8 mouse cellular contexts compared by ENCODE assay signal in the genomic region with DNA sequence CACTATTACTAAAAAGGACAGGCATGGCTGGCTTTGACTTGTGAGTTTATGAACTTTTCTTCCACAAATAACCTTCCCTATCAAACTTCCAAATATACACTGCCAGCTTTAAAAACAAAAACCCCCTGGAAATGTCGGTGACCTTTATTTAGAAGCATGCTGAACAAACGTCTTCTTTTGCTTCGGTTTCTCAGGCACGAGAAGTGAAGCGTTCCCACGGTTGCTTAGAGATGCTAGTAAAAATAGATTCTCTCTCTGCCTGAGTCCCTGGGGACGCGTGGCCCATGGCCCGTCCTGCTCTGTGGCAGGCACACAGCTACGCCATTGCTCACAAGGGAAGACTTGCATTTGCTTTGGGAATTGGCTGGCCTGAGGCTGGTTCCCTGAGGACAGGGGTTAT. TPM values are rescaled to one million over a fixed set of nuclear protein-coding genes. Genes with fewer than 3 reads are reported as not detected.
DNase-seq lines count a peak whose midpoint lies in the region; ATAC-seq and TF ChIP-seq lines count a peak whose summit lies in the region.

No protein-coding gene starts in this region.

- no peak overlapping the region for H3K9ac ChIP-seq in heart, postnatal 0 days (replicated peaks; ENCODE audit: low read depth, low read length)

- peak overlapping the region; percentile 32; the same call in 1 of the 2 replicates for H3K27ac ChIP-seq in forebrain, embryonic 10.5 days
- peak overlapping the region; percentile 49 for H3K27ac ChIP-seq in heart, postnatal 0 days (ENCODE audit: low read depth)
- peak overlapping the region; percentile 88 for H3K27ac ChIP-seq in olfactory bulb, adult 2 months (ENCODE audit: insufficient read depth, low read depth, low read length)

- no peaks in the 10 kb centered on the region for H3K27me3 ChIP-seq in forebrain, embryonic 10.5 days (ENCODE audit: poor library complexity, severe bottlenecking)
- H3K27me3 ChIP-seq in heart, postnatal 0 days (ENCODE audit: control insufficient read depth, insufficient read depth, low read length) = no peaks in the 10 kb centered on the region

- H3K4me2 ChIP-seq in heart, postnatal 0 days (ENCODE audit: low read depth, low read length) = peak overlapping the region; percentile 16; the same call in 1 of the 2 replicates

- WGBS in forebrain, embryonic 10.5 days = 69% methylated on average over 10 of the region's 10 CpGs
- 4% methylated on average over 10 of the region's 10 CpGs for WGBS in heart, postnatal 0 days
- 7% methylated on average over 10 of the region's 10 CpGs for WGBS in olfactory bulb, adult 2 months

- H3K4me3 ChIP-seq in forebrain, embryonic 10.5 days = no peak overlapping the region
- H3K4me3 ChIP-seq in heart, postnatal 0 days (ENCODE audit: low read depth, low read length) = no peak overlapping the region
- no peak overlapping the region for H3K4me3 ChIP-seq in olfactory bulb, adult 2 months (ENCODE audit: insufficient read depth, low read depth, low read length)

- TF ChIP-seq EP300 in heart, postnatal 0 days (IDR thresholded peaks at IDR 0.05; ENCODE audit: low read depth) = peak; percentile 51; the same call in 1 of the 2 replicates

- H3K4me1 ChIP-seq in forebrain, embryonic 10.5 days = peaks cover 50% of the 10 kb centered on the region
- peaks cover 34% of the 10 kb centered on the region; the same call in 1 of the 2 replicates for H3K4me1 ChIP-seq in heart, postnatal 0 days (ENCODE audit: control insufficient read depth, insufficient read depth)
- peaks cover 26% of the 10 kb centered on the region for H3K4me1 ChIP-seq in olfactory bulb, adult 2 months (ENCODE audit: control insufficient read depth, insufficient read depth, low read length)

- H3K36me3 ChIP-seq in forebrain, embryonic 10.5 days (replicated peaks) = no peaks in the 10 kb centered on the region
- no peaks in the 10 kb centered on the region for H3K36me3 ChIP-seq in heart, postnatal 0 days (replicated peaks; ENCODE audit: control insufficient read depth, insufficient read depth, low read length)

- peak; percentile 73 for ATAC-seq in heart, postnatal 0 days (ENCODE audit: insufficient read depth, low read depth)

- no peak for TF ChIP-seq POLR2A in olfactory bulb, adult 2 months (IDR thresholded peaks at IDR 0.05; ENCODE audit: insufficient read depth, low read depth, low read length)

- peaks cover 4% of the 10 kb centered on the region; the same call in 1 of the 2 replicates for H3K9me3 ChIP-seq in forebrain, embryonic 10.5 days
- H3K9me3 ChIP-seq in heart, postnatal 0 days (replicated peaks; ENCODE audit: control insufficient read depth, low read length) = no peaks in the 10 kb centered on the region

- TF ChIP-seq CTCF in heart, postnatal 0 days (IDR thresholded peaks at IDR 0.05; ENCODE audit: low read depth) = no peak
- no peak for TF ChIP-seq CTCF in olfactory bulb, adult 2 months (IDR thresholded peaks at IDR 0.05; ENCODE audit: insufficient read depth, low read depth, low read length)

- peak; percentile 55 for DNase-seq in gastrocnemius, adult 18-20 months (ENCODE audit: low spot score)
- DNase-seq in gastrocnemius, postnatal 4 days (ENCODE audit: low spot score in 2 of 2) = no peak
- DNase-seq in forebrain, embryonic 10.5 days (ENCODE audit: extremely low spot score, low spot score) = no peak
- DNase-seq in heart, postnatal 0 days (ENCODE audit: low spot score) = peak; percentile 74
- peak; percentile 54 to 72 for DNase-seq in kidney, postnatal 36 days
- DNase-seq in urinary bladder, postnatal 4 days (ENCODE audit: low spot score in 2 of 2) = no peak
- no peak for DNase-seq in ovary, postnatal 10 days (ENCODE audit: low spot score)

RNA-seq across cellular contexts. Expression of a gene that starts 17.8 kb away (rescaled TPM):
- under 1 TPM; 0.50 to 0.93 TPM for total RNA-seq in gastrocnemius, adult 18-20 months (2021)
- 1 to 10 TPM; 4.5 to 5.6 TPM for total RNA-seq in gastrocnemius, postnatal 4 days (2021)
- 2.1 and 2.7 TPM in 2 replicates for polyA plus RNA-seq in forebrain, embryonic 10.5 days (2016; fragmentation: Nextera tagmentation; extraction: Ambion mirVana)
- 2.3 and 5.8 TPM in 2 replicates for total RNA-seq in heart, postnatal 0 days (2014; rRNA removed; ENCODE audit: low replicate concordance)
- polyA plus RNA-seq in heart, postnatal 0 days (2015; fragmentation: Nextera tagmentation; extraction: Ambion mirVana) = 1.6 and 2.4 TPM in 2 replicates
- polyA plus RNA-seq in olfactory bulb, adult 2 months (2012; ENCODE audit: insufficient read depth, insufficient read length, low replicate concordance, missing spikeins) = not detected in 2 replicates

RNA-seq across cellular contexts. Expression of a gene that starts 51.5 kb away (rescaled TPM):
- total RNA-seq in gastrocnemius, adult 18-20 months (2021) = 10 to 100 TPM in 1 of 2 experiments, 1 to 10 TPM in 1; 7.8 to 11.7 TPM
- total RNA-seq in gastrocnemius, postnatal 4 days (2021) = 10 to 100 TPM; 66.2 to 71.4 TPM
- 195 and 203 TPM in 2 replicates for polyA plus RNA-seq in forebrain, embryonic 10.5 days (2016; fragmentation: Nextera tagmentation; extraction: Ambion mirVana)
- total RNA-seq in heart, postnatal 0 days (2014; rRNA removed; ENCODE audit: low replicate concordance) = 94.3 and 95.1 TPM in 2 replicates
- 136 and 152 TPM in 2 replicates for polyA plus RNA-seq in heart, postnatal 0 days (2015; fragmentation: Nextera tagmentation; extraction: Ambion mirVana)
- not detected in 2 replicates for polyA plus RNA-seq in olfactory bulb, adult 2 months (2012; ENCODE audit: insufficient read depth, insufficient read length, low replicate concordance, missing spikeins)

RNA-seq across cellular contexts. Expression of a gene that starts 51.6 kb away (rescaled TPM):
- 1 to 10 TPM; 4.9 to 7.8 TPM for total RNA-seq in gastrocnemius, adult 18-20 months (2021)
- total RNA-seq in gastrocnemius, postnatal 4 days (2021) = 10 to 100 TPM; 54.9 to 59.1 TPM
- polyA plus RNA-seq in forebrain, embryonic 10.5 days (2016; fragmentation: Nextera tagmentation; extraction: Ambion mirVana) = 29.1 TPM in 2 replicates
- 38.9 and 48.1 TPM in 2 replicates for total RNA-seq in heart, postnatal 0 days (2014; rRNA removed; ENCODE audit: low replicate concordance)
- polyA plus RNA-seq in heart, postnatal 0 days (2015; fragmentation: Nextera tagmentation; extraction: Ambion mirVana) = 36.7 and 41.6 TPM in 2 replicates
- polyA plus RNA-seq in olfactory bulb, adult 2 months (2012; ENCODE audit: insufficient read depth, insufficient read length, low replicate concordance, missing spikeins) = not detected in 2 replicates

Comparison
In these comparisons a context has a peak if more than half of its experiments do, and no peak if none do; other contexts are left out.
1. DNase-seq: peak in gastrocnemius, adult 18-20 months (single experiment), heart, postnatal 0 days (single experiment) and kidney, postnatal 36 days (2 of 2); none in gastrocnemius, postnatal 4 days (0 of 2), forebrain, embryonic 10.5 days (single experiment), urinary bladder, postnatal 4 days (0 of 2) and ovary, postnatal 10 days (single experiment).
2. H3K27ac ChIP-seq: peak in every context shown above with its lines; median percentile 88 in olfactory bulb, adult 2 months; 49 in heart, postnatal 0 days; 32 in forebrain, embryonic 10.5 days.